Mouse (Mus musculus) MEL (cell line): ENCODE measurements at regions not wholly inside any gene's neighbourhood (a gene's known extent, or its start where the extent isn't known, plus 50 kb on each side); places are given as distances from the start of the nearest gene placed in this dataset.

Experiments used
- CTCF ChIP-seq, 3 experiments: IDR thresholded peaks in 2 of 3; conservative IDR thresholded peaks in 1 of 3; 2 replicates each; pipeline ENCODE4 v1.5.1; 2011 to 2012; ENCODE audit warnings: low read length in 3 of 3, low read depth in 2 of 3, mild to moderate bottlenecking in 2 of 3, improper control_type of control experiment in 1 of 3, inconsistent platforms in 1 of 3, mixed read lengths in 1 of 3, moderate library complexity in 1 of 3; ENCODE audit not compliant: control insufficient read depth in 1 of 3, insufficient read depth in 1 of 3, poor library complexity in 1 of 3, severe bottlenecking in 1 of 3
- EP300 ChIP-seq, 2 experiments: IDR thresholded peaks; 2 replicates each; pipeline ENCODE4 v1.6.1; 2011; ENCODE audit warnings: improper control_type of control experiment in 2 of 2, low read length in 2 of 2, low read depth in 1 of 2, mild to moderate bottlenecking in 1 of 2
- JUND ChIP-seq: IDR thresholded peaks from 2 replicates; pipeline ENCODE4 v1.6.1; 2011; ENCODE audit warnings: low read depth, mild to moderate bottlenecking, improper control_type of control experiment, low read length
- KAT2A ChIP-seq: conservative IDR thresholded peaks from 2 replicates; pipeline ENCODE4 v1.6.1; 2012; ENCODE audit warnings: low read depth, low read length, improper control_type of control experiment, inconsistent platforms
- MAFK ChIP-seq: IDR thresholded peaks from 2 replicates; pipeline ENCODE4 v1.6.1; 2011; ENCODE audit warnings: low read depth, mild to moderate bottlenecking, low read length, improper control_type of control experiment, borderline replicate concordance
- MAX ChIP-seq: IDR thresholded peaks from 2 replicates; pipeline ENCODE4 v1.6.1; 2011; ENCODE audit warnings: low read length, improper control_type of control experiment
- NRF1 ChIP-seq: IDR thresholded peaks from 2 replicates; pipeline ENCODE4 v1.6.1; 2014; ENCODE audit warnings: low read depth, mild to moderate bottlenecking, inconsistent platforms, low read length, improper control_type of control experiment, moderate library complexity; ENCODE audit not compliant: poor library complexity, insufficient read depth, severe bottlenecking
- POLR2A ChIP-seq, 2 experiments: IDR thresholded peaks; 2 replicates each; pipeline ENCODE4 v1.6.1; 2011 to 2012; ENCODE audit warnings: low read length in 2 of 2, mild to moderate bottlenecking in 2 of 2, control low read depth in 1 of 2, improper control_type of control experiment in 1 of 2, low read depth in 1 of 2, moderate library complexity in 1 of 2; ENCODE audit not compliant: control insufficient read depth in 1 of 2, insufficient read depth in 1 of 2, poor library complexity in 1 of 2
- POLR2AphosphoS2 ChIP-seq: IDR thresholded peaks from 2 replicates; pipeline ENCODE4 v1.6.1; 2011; ENCODE audit warnings: low read length, improper control_type of control experiment
- RCOR1 ChIP-seq: IDR thresholded peaks from 2 replicates; pipeline ENCODE4 v1.6.1; 2012; ENCODE audit warnings: low read depth, mild to moderate bottlenecking, inconsistent platforms, low read length, improper control_type of control experiment
- TAL1 ChIP-seq: IDR thresholded peaks from 2 replicates; pipeline ENCODE4 v1.6.1; 2012; ENCODE audit warnings: mild to moderate bottlenecking, inconsistent platforms, low read length, moderate library complexity, mixed read lengths
- USF2 ChIP-seq, 2 experiments: IDR thresholded peaks; 2 replicates each; pipeline ENCODE4 v1.6.1; 2011 to 2012; ENCODE audit warnings: improper control_type of control experiment in 2 of 2, low read length in 2 of 2, borderline replicate concordance in 1 of 2, inconsistent platforms in 1 of 2, low read depth in 1 of 2, mild to moderate bottlenecking in 1 of 2; ENCODE audit not compliant: insufficient read depth in 1 of 2

DNA sequence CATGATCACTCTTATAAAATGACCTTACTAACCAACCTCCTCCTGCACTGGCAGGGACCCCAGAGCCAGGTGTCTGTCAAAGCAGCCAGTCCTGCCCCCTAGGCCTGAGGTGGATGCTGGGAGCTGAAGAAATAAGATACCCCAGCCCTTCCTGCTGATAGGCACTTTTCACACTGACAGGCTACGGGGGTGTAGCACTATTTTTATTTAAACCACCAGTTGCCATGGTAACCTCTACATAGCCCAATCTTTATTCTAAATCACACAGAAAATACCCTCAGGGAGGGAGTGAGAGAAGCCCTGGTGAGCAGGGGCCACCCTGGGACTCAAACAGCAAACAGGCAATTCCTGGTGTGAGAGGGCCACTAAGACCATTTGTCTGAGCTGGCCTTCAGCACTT is 51.4 kb upstream of the Topaz1 start:
- no peak for TF ChIP-seq MAFK
- no peak for TF ChIP-seq RCOR1
- TF ChIP-seq CTCF (IDR thresholded peaks at IDR 0.05 in 2 of 3, conservative IDR thresholded peaks at IDR 0.05 in 1 of 3; ENCODE audit: control insufficient read depth in 1 of 3, insufficient read depth in 1 of 3, low read depth in 2 of 3, low read length in 3 of 3, poor library complexity in 1 of 3, severe bottlenecking in 1 of 3): no peak
- TF ChIP-seq MAX: no peak
- no peak for TF ChIP-seq EP300 (IDR thresholded peaks at IDR 0.05; ENCODE audit: low read depth in 1 of 2, low read length in 2 of 2)
- TF ChIP-seq KAT2A: no peak
- no peak for TF ChIP-seq NRF1
- no peak for TF ChIP-seq TAL1
- no peak for TF ChIP-seq USF2 (IDR thresholded peaks at IDR 0.05; ENCODE audit: borderline replicate concordance in 1 of 2, insufficient read depth in 1 of 2, low read depth in 1 of 2, low read length in 2 of 2)
- TF ChIP-seq POLR2AphosphoS2: no peak
- TF ChIP-seq JUND: no peak
- TF ChIP-seq POLR2A (IDR thresholded peaks at IDR 0.05; ENCODE audit: control insufficient read depth in 1 of 2, insufficient read depth in 1 of 2, low read depth in 1 of 2, low read length in 2 of 2, poor library complexity in 1 of 2): no peak
